Mouse (Mus musculus) fibroblast of lung, adult 2 months (primary cell): ENCODE results near the gene Ctrc.

Experiments used
- DNase-seq: peaks from one replicate; pipeline ENCODE4 v3.0.0-alpha.2; 2011; ENCODE audit warnings: low read depth

Gene Ctrc

GRCm38 (mm10) chr4:141867498-141867897 is 21.3 kb upstream of the Ctrc start:
- no peak for DNase-seq

- DNase-seq = no peak
Observed at GRCm38 (mm10) chr4:141866933-141867490, 20.9 kb upstream of the Ctrc start.

GRCm38 (mm10) chr4:141865600-141865999 is 19.4 kb upstream of the Ctrc start:
- no peak for DNase-seq

GRCm38 (mm10) chr4:141865006-141865405 is 18.8 kb upstream of the Ctrc start:
- DNase-seq = no peak

DNA sequence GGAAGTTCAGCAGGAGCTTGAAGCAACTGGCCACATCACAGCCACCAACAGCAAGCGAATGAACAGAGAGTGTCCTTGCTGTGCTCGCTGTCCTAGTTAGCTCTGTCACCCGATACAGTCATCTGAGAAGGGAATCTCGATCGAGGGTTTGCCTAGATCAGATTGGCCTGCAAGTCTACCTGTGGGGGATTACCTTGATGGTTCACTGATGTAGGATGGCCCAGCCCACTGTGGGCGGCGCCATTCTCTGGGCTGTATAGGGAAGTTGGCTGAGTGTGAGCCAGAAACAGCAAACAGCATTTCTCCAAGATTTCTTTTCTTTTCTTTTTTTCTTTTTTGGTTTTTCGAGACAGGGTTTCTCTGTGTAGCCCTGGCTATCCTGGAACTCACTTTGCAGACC is 18.3 kb upstream of the Ctrc start:
- DNase-seq = no peak

GRCm38 (mm10) chr4:141863726-141864280 is 17.6 kb upstream of the Ctrc start:
- no peak for DNase-seq

DNA sequence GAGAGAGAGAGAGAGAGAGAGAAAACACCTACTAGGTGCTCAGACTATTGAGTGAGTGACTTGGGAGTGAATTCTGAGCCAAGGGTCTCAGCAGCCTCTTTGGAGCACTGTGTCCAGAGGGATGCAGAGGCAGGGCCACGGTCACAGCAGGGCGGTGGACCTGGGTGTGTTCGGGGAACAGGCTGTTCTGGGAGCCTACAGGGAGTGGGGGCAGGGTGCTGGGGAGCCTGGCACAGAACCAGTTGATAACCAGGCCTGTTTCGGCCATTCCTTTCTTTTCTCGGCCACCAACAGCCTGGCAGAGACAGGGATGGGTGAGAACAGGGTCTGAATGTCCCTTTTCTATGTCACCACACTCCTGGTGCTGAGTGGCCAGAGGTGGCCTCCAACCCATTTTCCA is 16.7 kb upstream of the Ctrc start:
- no peak for DNase-seq

DNA sequence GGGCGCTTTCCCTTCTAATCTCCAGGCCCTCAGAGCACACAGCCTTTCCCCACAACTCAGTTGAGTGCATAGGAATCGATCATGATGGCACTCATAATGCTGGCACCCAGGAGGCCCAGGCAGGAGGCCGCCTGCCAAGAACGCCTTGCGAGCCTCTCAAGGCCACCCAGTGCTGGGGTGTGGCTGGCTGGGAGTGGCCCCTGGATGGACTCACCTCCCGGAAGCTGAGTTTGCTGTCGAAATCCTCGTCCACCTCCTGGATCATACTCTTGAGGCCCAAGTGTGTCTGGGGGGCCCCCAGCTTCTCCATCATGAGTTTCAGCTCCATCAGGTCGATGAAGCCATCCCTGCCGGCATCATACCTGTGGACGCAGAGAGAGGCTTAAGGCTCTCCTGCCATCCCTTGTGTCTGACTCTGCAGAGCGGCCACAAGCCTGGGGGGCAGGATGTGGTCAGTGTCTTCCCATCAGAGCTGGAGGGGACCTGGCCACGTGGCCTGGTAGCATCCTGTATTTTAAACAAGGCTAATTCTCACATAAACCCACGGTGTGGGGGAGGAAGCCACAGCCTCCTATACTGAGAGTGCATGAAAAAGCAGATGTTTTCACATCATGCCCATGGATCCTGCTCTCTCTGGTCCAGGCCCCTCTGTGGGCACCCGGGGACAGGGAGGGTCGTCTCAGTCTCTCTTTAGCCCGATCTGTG is 15.6 kb upstream of the Ctrc start:
- DNase-seq = no peak

GRCm38 (mm10) chr4:141860246-141860841 is 14.2 kb upstream of the Ctrc start:
- DNase-seq = no peak

GRCm38 (mm10) chr4:141859351-141859750 is 13.2 kb upstream of the Ctrc start:
- DNase-seq = no peak

DNA sequence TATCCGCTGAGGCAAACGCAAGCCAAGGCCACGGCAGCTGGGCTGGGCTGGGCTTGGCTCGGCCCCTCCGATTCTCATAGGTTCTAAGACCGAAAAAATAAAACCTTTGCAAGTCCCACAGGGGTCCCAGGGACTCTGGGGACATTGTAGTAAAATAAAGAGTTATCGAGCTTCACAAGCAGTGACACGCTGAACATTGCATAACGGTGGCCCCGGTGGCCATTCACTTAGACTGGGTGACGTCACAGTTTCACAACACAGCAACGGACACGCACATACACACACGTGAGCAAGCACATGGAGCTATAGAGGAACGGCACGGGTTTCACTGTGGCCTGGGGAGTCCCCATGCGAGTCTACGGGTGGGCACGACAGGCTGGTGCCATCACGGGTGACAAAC is 12.3 kb upstream of the Ctrc start:
- DNase-seq = no peak

- DNase-seq = no peak
Observed at GRCm38 (mm10) chr4:141857422-141857930, 11.3 kb upstream of the Ctrc start.

- DNase-seq = no peak
Observed at GRCm38 (mm10) chr4:141853437-141853836, 7.3 kb upstream of the Ctrc start.

- no peak for DNase-seq
Observed at GRCm38 (mm10) chr4:141834536-141835095, 11.5 kb downstream of the Ctrc start.

DNA sequence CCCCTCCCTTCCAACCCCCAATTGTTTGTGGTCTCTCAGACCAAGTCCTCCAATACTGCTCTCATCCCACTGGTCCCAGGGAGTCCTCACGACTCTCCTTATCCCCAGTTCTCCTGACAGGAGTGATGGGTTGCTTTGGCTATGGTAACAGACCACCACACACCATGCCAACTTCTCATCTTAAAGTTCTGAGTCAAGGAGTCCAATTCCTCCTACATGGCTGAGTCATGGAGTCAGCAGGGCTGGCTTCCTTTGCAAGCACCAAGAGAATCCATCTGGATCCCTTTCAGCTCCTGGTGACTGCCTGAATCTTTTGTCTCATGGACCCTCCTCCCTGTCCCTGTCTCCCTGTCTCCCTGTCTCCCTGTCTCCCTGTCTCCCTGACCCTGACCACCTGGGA is 12.2 kb downstream of the Ctrc start:
- DNase-seq = peak; percentile 22

- no peak for DNase-seq
Observed at GRCm38 (mm10) chr4:141831361-141831760, 14.8 kb downstream of the Ctrc start.

- no peak for DNase-seq
Observed at GRCm38 (mm10) chr4:141830381-141830780, 15.8 kb downstream of the Ctrc start.

- DNase-seq = no peak
Observed at GRCm38 (mm10) chr4:141828177-141828576, 18.0 kb downstream of the Ctrc start.

- DNase-seq = no peak
Observed at GRCm38 (mm10) chr4:141827401-141827800, 18.8 kb downstream of the Ctrc start.

GRCm38 (mm10) chr4:141826060-141826459 is 20.1 kb downstream of the Ctrc start, which contains the start of gene Cela2a:
TSS of gene Cela2a (minus strand) at chr4:141826160.
- no peak for DNase-seq

DNA sequence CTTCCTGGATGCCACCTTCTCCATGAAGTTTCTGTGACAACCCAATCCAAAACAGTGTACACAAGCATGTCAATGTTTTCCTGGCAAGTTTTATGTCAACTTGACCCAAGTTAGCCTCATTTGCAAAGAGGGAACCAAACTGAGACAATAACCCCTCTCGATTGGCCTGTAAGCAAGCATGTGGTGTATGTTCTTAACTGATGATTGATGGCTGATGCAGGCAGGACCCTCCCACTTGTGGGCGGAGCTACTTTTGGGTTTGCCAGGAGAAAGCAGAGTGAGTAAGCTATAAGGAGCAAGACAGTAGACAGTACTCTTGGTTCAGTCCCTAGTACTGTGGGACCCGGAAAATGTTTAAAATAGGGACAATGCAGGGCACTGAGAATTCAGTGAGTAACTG is 23.2 kb downstream of the Ctrc start:
- DNase-seq = peak; percentile 6

DNA sequence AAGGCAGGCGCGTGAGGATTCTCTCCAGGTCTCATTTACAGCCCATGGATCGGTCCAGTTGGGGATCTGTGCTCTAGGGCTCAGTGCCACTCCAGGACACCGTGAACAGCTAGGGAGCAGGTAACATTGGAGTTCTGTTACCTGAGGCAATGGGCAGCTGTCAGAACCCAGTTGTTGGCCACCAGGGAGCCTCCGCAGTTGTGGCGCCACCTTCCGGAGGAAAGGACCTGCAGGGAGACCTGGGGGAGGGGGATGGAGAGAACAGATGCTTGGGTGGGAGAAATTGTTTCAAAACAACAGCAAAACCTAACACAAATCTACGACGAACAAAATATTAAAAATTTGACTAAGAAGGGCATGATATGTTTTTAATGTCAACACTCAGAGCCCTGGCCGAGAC is 24.1 kb downstream of the Ctrc start:
- no peak for DNase-seq

- DNase-seq = no peak
Observed at GRCm38 (mm10) chr4:141821178-141821577, 25.0 kb downstream of the Ctrc start.
